26 mouse cellular contexts compared by ENCODE assay signal in genomic region chr8:83408496-83408895, GRCm38 (mm10). TPM values are rescaled to one million over a fixed set of nuclear protein-coding genes. Genes with fewer than 3 reads are reported as not detected.
DNase-seq lines count a peak whose midpoint lies in the region; TF ChIP-seq lines count a peak whose summit lies in the region.
"Had no signal": no experiment of that assay in that cellular context is flagged by ENCODE, and none has a peak within 500 bp of the region (broad histone marks: within the 10 kb centered on the region; RNA-seq: fewer than 3 reads in every experiment).

No protein-coding gene starts in this region.

- no peaks in the 10 kb centered on the region for H3K36me3 ChIP-seq in E14TG2a.4 (ENCODE audit: insufficient read depth, low read length)
- H3K36me3 ChIP-seq: G1E had no signal

- no peak for TF ChIP-seq CTCF in E14TG2a.4 (conservative IDR thresholded peaks at IDR 0.05; ENCODE audit: low read length)

- H3K4me3 ChIP-seq in E14TG2a.4 (replicated peaks; ENCODE audit: low read length), result peak overlapping the region; percentile 35; the same call in 1 of the 2 replicates

- peaks cover 18% of the 10 kb centered on the region for H3K4me1 ChIP-seq in E14TG2a.4 (replicated peaks; ENCODE audit: low read depth, low read length)

- intact Hi-C loops in heart, postnatal 25 days (cut with DNase I), result no loop called here
- intact Hi-C loops in gastrocnemius, postnatal 14 days (cut with DNase I; ENCODE audit: low total_unique reads), result loop anchor here (10.0 kb wide), 1 partner anchor 144 kb away; no protein-coding TSS in a partner anchor

- peaks cover 5% of the 10 kb centered on the region; the same call in 1 of the 2 replicates for H3K27me3 ChIP-seq in E14TG2a.4 (ENCODE audit: insufficient read depth, low read length)
- H3K27me3 ChIP-seq: CH12.LX had no signal

- DNase-seq in heart, adult 11 months, result peak; percentile 72
- no peak for DNase-seq in heart, postnatal 25 days (ENCODE audit: low spot score)
- peak; percentile 31 for DNase-seq in ES-CJ7 (ENCODE audit: low read depth, low spot score)
- DNase-seq in ZHBTc4 (ENCODE audit: low read depth, low spot score), result peak; percentile 56
- no peak for DNase-seq in cerebellum, adult 11-12 months
- no peak for DNase-seq in frontal cortex, adult 2 months (ENCODE audit: extremely low spot score in 1 of 2, low spot score in 1 of 2)
- DNase-seq in gastrocnemius, postnatal 14 days, result no peak
- DNase-seq: adrenal gland, adult 2 months; adrenal gland, adult 8-10 months; adrenal gland, postnatal 10 days; adrenal gland, postnatal 14 days; adrenal gland, postnatal 25 days; adrenal gland, postnatal 36 days; B cell, adult 2 months; cerebellum, adult 11 months; cerebellum, adult 18-20 months; cerebellum, adult 2 months; cerebellum, adult 8-10 months; cerebellum, adult 9-10 months had no signal

- H3K9me3 ChIP-seq in E14TG2a.4 (ENCODE audit: low read length), result no peaks in the 10 kb centered on the region
- H3K9me3 ChIP-seq: G1E had no signal

RNA-seq across cellular contexts. Expression of gene Clgn, which starts 18.8 kb away (rescaled TPM):
- not detected for total RNA-seq in heart, postnatal 25 days (2021)
- 8.9 and 9.2 TPM in 2 replicates for polyA plus RNA-seq in frontal cortex, adult 2 months (2012; rRNA removed)
- not detected for total RNA-seq in gastrocnemius, postnatal 14 days (2021)
- total RNA-seq: adrenal gland, adult 18-20 months had no signal
- polyA plus RNA-seq: adrenal gland, adult 2 months; C2C12; CD4-positive, CD25-positive, alpha-beta regulatory T cell, adult 4 months; G1E; Patski had no signal

RNA-seq across cellular contexts. Expression of gene Scoc, which starts 49.7 kb away (rescaled TPM):
- 10 to 100 TPM; 45.3 to 48.1 TPM for total RNA-seq in heart, postnatal 25 days (2021)
- 264 and 324 TPM in 2 replicates for polyA plus RNA-seq in frontal cortex, adult 2 months (2012; rRNA removed)
- total RNA-seq in gastrocnemius, postnatal 14 days (2021), result 10 to 100 TPM; 36.4 to 41.2 TPM

Comparison
In these comparisons a context has a peak if more than half of its experiments do, and no peak if none do; other contexts are left out.
1. DNase-seq: peak in heart, adult 11 months (single experiment), ES-CJ7 (single experiment) and ZHBTc4 (single experiment); none in heart, postnatal 25 days (single experiment), cerebellum, adult 11-12 months (single experiment), frontal cortex, adult 2 months (0 of 2) and gastrocnemius, postnatal 14 days (single experiment).